Mouse (Mus musculus) liver, embryonic 11.5 days (tissue): ENCODE results near the gene Agap1. TPM values are rescaled to one million over a fixed set of nuclear protein-coding genes. Genes with fewer than 3 reads are reported as not detected.

ENCODE experiments used
- ATAC-seq: fragments of 200-750 bp; cut with Nextera tagmentation; replicated peaks from 2 replicates; pipeline ENCODE4 v1.8.0; 2017; ENCODE audit warnings: moderate number of reproducible peaks, mild to moderate bottlenecking, moderate TSS enrichment, moderate library complexity; ENCODE audit not compliant: low FRiP score
- DNase-seq: peaks from one replicate; pipeline ENCODE4 v3.0.0-alpha.2; 2017; ENCODE audit warnings: low spot score
- H3K27ac ChIP-seq: fragments of 300-500 bp; sonication (generic); 2 replicates; pipeline ENCODE4 v1.5.1; 2014; ENCODE audit warnings: mild to moderate bottlenecking, low read depth, low read length, control low read depth
- H3K27me3 ChIP-seq: fragments of 300-500 bp; sonication (generic); replicated peaks from 2 replicates; pipeline ENCODE4 v1.6.1; 2014; ENCODE audit warnings: low read length, mixed read lengths; ENCODE audit not compliant: control insufficient read depth, insufficient read depth
- H3K36me3 ChIP-seq: fragments of 300-500 bp; sonication (generic); 2 replicates; pipeline ENCODE4 v1.6.1; 2014; ENCODE audit warnings: mild to moderate bottlenecking, low read length, moderate library complexity, mixed read lengths; ENCODE audit not compliant: control insufficient read depth, insufficient read depth
- H3K4me1 ChIP-seq: fragments of 300-500 bp; sonication (generic); replicated peaks from 2 replicates; pipeline ENCODE4 v1.6.1; 2014; ENCODE audit warnings: low read length, mixed read lengths; ENCODE audit not compliant: control insufficient read depth, insufficient read depth
- H3K4me2 ChIP-seq: fragments of 300-500 bp; sonication (generic); 2 replicates; pipeline ENCODE4 v1.6.1; 2014; ENCODE audit warnings: mild to moderate bottlenecking, control low read depth, moderate library complexity
- H3K4me3 ChIP-seq: fragments of 300-500 bp; sonication (generic); 2 replicates; pipeline ENCODE4 v1.5.1; 2014; ENCODE audit warnings: low read depth, low read length, control low read depth
- H3K9ac ChIP-seq: fragments of 300-500 bp; sonication (generic); 2 replicates; pipeline ENCODE4 v1.6.1; 2014; ENCODE audit warnings: low read depth, low read length, control low read depth
- H3K9me3 ChIP-seq: fragments of 300-500 bp; sonication (generic); 2 replicates; pipeline ENCODE4 v1.6.1; 2016; ENCODE audit warnings: low read length, inconsistent platforms, mixed read lengths; ENCODE audit not compliant: control insufficient read depth
- WGBS: fragments of 180-500 bp; shearing (Covaris S2); extraction: QIAGEN DNeasy Blood & Tissue Kit; methylation state at CpG from one replicate; pipeline ENCODE4 v1.1.7; 2014; 5-methylcytosine and 5-hydroxymethylcytosine counted together
- polyA plus RNA-seq: library from polyadenylated mRNA; unstranded; fragments of >200 nt; fragmentation: Nextera tagmentation; extraction: Ambion mirVana; gene quantifications from 2 replicates; pipeline ENCODE4 v1.2.1, GENCODE M21; 2014

The Agap1 gene
- polyA plus RNA-seq, 1 experiment from 2014 or later = 4.6 TPM

DNA sequence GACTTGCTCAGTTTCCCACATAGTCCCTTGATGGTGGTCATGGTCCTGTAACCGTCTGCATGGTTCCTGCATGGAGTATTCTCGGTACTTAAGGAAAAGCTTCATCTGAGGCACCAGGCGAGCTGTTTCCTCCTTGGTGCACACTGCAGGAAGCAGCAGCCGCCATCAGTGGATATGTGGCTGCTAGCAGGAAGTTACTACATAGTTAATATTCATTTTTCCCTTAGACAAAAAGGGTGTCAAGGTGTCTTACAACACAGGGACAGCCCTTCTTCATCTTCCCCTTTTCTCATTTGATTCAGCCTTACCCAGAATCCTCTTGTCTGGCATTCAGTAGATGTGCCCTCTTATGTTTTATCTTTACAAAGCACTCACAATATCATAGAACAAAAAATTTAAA, 206.2 kb downstream of the Agap1 start:
- H3K27me3 ChIP-seq = no peaks in the 10 kb centered on the region
- no peaks in the 10 kb centered on the region for H3K4me1 ChIP-seq
- H3K4me3 ChIP-seq = no peak overlapping the region
- DNase-seq (no peak), ATAC-seq (no peak)
- H3K4me2 ChIP-seq = no peak overlapping the region
- no peak overlapping the region for H3K9ac ChIP-seq
- H3K27ac ChIP-seq = no peak overlapping the region
- 71% methylated on average over 4 of the region's 4 CpGs for WGBS
- no peaks in the 10 kb centered on the region for H3K9me3 ChIP-seq
- no peaks in the 10 kb centered on the region for H3K36me3 ChIP-seq

DNA sequence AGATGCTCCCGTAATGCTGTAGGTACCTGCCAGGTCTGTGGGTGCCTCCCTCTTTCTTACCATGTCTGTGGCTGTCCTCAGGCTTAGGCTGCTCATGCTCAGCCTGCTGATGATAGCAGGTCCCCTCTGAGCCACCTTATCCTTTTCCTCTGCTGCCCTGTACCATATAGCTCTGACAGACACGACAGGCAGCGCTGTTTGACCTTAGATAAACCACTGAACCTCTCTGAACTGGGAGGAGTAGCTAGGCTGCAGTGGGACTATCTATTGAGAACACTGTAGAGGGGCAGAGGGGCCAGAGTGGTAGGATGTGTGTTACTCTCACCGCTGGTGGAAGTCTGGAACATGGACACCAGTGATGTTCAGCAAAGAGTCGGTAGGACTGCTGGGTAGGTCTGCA, 211.5 kb downstream of the Agap1 start:
- Histone ChIP-seq H3K27ac (no peak overlapping the region), H3K4me1 (no peaks in the 10 kb centered on the region), H3K4me2 (no peak overlapping the region), H3K36me3 (no peaks in the 10 kb centered on the region), H3K9ac (no peak overlapping the region), H3K27me3 (no peaks in the 10 kb centered on the region), H3K9me3 (no peaks in the 10 kb centered on the region), H3K4me3 (no peak overlapping the region)
- 64% methylated on average over 5 of the region's 5 CpGs for WGBS
- ATAC-seq (peak; percentile 72), DNase-seq (no peak)

- Histone ChIP-seq H3K4me2 (no peak overlapping the region), H3K27ac (no peak overlapping the region), H3K36me3 (no peaks in the 10 kb centered on the region), H3K9me3 (no peaks in the 10 kb centered on the region), H3K27me3 (no peaks in the 10 kb centered on the region), H3K4me1 (no peaks in the 10 kb centered on the region), H3K4me3 (no peak overlapping the region), H3K9ac (no peak overlapping the region)
- 83% methylated on average over 7 of the region's 7 CpGs for WGBS
- ATAC-seq (no peak), DNase-seq (no peak)
Observed at GRCm38 (mm10) chr1:89667387-89667786, 212.8 kb downstream of the Agap1 start.

- no peak for DNase-seq
- Histone ChIP-seq H3K9ac (no peak overlapping the region), H3K36me3 (peaks cover 2% of the 10 kb centered on the region; the same call in 1 of the 2 replicates), H3K4me3 (no peak overlapping the region), H3K9me3 (no peaks in the 10 kb centered on the region), H3K4me2 (no peak overlapping the region), H3K4me1 (no peaks in the 10 kb centered on the region), H3K27ac (no peak overlapping the region), H3K27me3 (no peaks in the 10 kb centered on the region)
- ATAC-seq = no peak
- 75% methylated on average over 9 of the region's 9 CpGs for WGBS
Observed at GRCm38 (mm10) chr1:89668635-89669034, 214.0 kb downstream of the Agap1 start.

DNA sequence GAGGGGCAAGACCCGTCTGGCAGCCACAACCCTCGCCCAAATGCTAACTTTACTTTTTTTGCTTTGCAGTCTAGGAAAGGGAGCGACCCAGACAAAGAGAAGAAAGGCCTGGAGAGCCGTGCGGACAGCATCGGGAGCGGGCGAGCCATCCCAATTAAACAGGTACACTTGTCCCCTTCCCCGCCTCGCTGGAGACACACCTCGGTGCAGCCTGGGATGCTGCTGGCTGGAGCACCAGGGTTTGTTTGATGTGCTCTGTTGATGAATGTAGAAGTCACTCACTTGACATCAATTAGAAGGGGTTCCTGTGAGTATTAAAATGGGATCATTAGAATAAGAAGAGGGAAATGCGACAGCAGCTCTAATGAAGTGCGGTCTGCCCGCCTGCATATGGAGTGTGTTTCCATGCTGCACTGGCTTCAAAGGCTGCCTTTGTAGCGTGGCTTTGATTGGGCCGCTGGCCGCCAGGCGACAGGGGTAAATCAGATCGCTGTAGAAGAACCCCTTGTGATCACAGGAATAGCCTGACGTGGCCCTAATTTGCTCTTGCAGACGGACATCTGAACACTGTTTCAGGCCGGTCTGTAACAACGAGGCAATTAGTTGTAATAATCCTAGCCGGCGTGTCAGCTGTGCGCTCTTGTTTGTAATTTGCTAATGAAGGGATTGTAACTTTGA, 216.6 kb downstream of the Agap1 start:
- Histone ChIP-seq H3K9ac (no peak overlapping the region), H3K36me3 (peaks cover 2% of the 10 kb centered on the region; the same call in 1 of the 2 replicates), H3K4me2 (no peak overlapping the region), H3K27me3 (no peaks in the 10 kb centered on the region), H3K4me3 (no peak overlapping the region), H3K4me1 (no peaks in the 10 kb centered on the region), H3K27ac (no peak overlapping the region), H3K9me3 (no peaks in the 10 kb centered on the region)
- WGBS = 90% methylated on average over 26 of the region's 26 CpGs
- DNase-seq (no peak), ATAC-seq (no peak)

GRCm38 (mm10) chr1:89673071-89673470, 218.5 kb downstream of the Agap1 start:
- Histone ChIP-seq H3K4me2 (no peak overlapping the region), H3K27me3 (no peaks in the 10 kb centered on the region), H3K36me3 (peaks cover 2% of the 10 kb centered on the region; the same call in 1 of the 2 replicates), H3K27ac (no peak overlapping the region), H3K4me3 (no peak overlapping the region), H3K4me1 (no peaks in the 10 kb centered on the region), H3K9me3 (no peaks in the 10 kb centered on the region), H3K9ac (no peak overlapping the region)
- DNase-seq = no peak
- ATAC-seq = no peak
- WGBS = 81% methylated on average over 6 of the region's 6 CpGs

- Histone ChIP-seq H3K4me3 (no peak overlapping the region), H3K9me3 (no peaks in the 10 kb centered on the region), H3K4me1 (no peaks in the 10 kb centered on the region), H3K27ac (no peak overlapping the region), H3K27me3 (no peaks in the 10 kb centered on the region), H3K9ac (no peak overlapping the region), H3K4me2 (no peak overlapping the region), H3K36me3 (peaks cover 2% of the 10 kb centered on the region; the same call in 1 of the 2 replicates)
- ATAC-seq (no peak), DNase-seq (no peak)
- WGBS = 86% methylated on average over 3 of the region's 3 CpGs
Observed at GRCm38 (mm10) chr1:89673686-89674085, 219.1 kb downstream of the Agap1 start.

DNA sequence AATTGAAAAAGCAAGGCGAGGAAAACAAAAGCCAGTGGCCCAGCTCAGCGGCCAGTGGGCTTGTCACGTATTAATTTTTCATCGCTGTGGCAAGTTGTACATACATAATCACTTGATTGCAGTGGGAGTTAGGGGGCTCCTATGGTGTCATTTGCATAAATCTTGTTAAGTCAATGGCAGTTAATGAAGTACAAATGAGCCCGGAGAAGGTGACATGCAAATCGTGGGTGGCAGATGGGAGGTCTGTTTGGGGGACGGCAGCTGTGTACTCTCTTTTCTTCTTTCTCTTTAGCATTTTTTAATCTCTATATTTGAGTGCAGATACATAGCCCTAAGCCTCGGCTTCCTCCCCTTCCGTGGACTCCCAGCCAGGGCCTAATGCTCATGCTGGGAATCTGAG, 220.1 kb downstream of the Agap1 start:
- Histone ChIP-seq H3K27ac (no peak overlapping the region), H3K27me3 (no peaks in the 10 kb centered on the region), H3K4me1 (no peaks in the 10 kb centered on the region), H3K4me3 (no peak overlapping the region), H3K9ac (no peak overlapping the region), H3K4me2 (no peak overlapping the region), H3K9me3 (no peaks in the 10 kb centered on the region), H3K36me3 (peaks cover 2% of the 10 kb centered on the region; the same call in 1 of the 2 replicates)
- DNase-seq = no peak
- ATAC-seq = no peak
- WGBS = 84% methylated on average over 9 of the region's 9 CpGs

GRCm38 (mm10) chr1:89676411-89676810, 221.8 kb downstream of the Agap1 start:
- no peak overlapping the region for H3K9ac ChIP-seq
- H3K36me3 ChIP-seq = peaks cover 2% of the 10 kb centered on the region; the same call in 1 of the 2 replicates
- ATAC-seq (no peak), DNase-seq (no peak)
- H3K4me2 ChIP-seq = no peak overlapping the region
- H3K9me3 ChIP-seq = no peaks in the 10 kb centered on the region
- no peak overlapping the region for H3K4me3 ChIP-seq
- no peak overlapping the region for H3K27ac ChIP-seq
- WGBS = 74% methylated on average over 4 of the region's 4 CpGs
- no peaks in the 10 kb centered on the region for H3K4me1 ChIP-seq
- H3K27me3 ChIP-seq = no peaks in the 10 kb centered on the region
